Mouse (Mus musculus): ENCODE measurements around the gene Tcea3.

GRCm38 (mm10) chr4:136310229-136311041 lies 62.9 kb downstream of the Tcea3 start, which contains the start of gene Hnrnpr:
- TF ChIP-seq CTCF (IDR thresholded peaks at IDR 0.05) (no peak), EP300 (IDR thresholded peaks at IDR 0.05) (no peak)

Measured in lung, postnatal 0 days (tissue).